Mouse (Mus musculus): ENCODE results near the gene Gm8094. TPM values are rescaled to one million over a fixed set of nuclear protein-coding genes. Genes with fewer than 3 reads are reported as not detected.
"Not testable (repeated sequence)": the region's sequence is repeated elsewhere in the genome, so short reads cannot be mapped to it uniquely, and the experiment has no call there.

Gm8094 gene
- total and polyA plus RNA-seq, 3 experiments = not detected

DNA sequence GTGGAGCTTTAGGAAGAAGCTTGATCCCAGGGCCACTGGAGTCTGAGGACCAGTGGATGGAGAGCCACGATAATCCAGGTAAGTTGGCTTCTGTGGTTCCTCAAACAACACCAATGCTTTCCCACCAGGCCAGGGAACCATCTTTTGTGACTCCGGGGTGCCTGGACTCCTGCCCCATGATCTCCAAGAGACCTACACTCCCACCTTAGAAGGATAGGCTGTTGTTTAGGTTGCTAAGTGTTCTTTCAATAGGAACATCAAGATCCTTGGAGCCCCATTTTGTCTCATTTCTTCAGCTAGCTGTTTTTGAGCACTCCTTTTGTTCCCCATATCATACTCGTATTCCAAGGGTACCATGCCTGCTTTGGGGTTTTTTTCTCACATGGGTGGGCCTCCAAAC, 18.4 kb downstream of the Gm8094 start:
- in situ Hi-C loops (cut with MboI; ENCODE audit: low pct_ligation_motif_present, low pct_unique_long_range_greater_than_20kb, low sequenced_read_pairs); H3K36me3 ChIP-seq (replicated peaks in 1 of 2; ENCODE audit: control insufficient read depth in 1 of 2, insufficient read depth in 1 of 2, low read length in 1 of 2); dilution Hi-C loops (cut with MboI; ENCODE audit: extremely low pct_ligation_motif_present, extremely low pct_unique_long_range_greater_than_20kb, low sequenced_read_pairs); H3K9ac ChIP-seq (ENCODE audit: insufficient read depth, low read depth); H3K4me1 ChIP-seq (ENCODE audit: control insufficient read depth in 1 of 2, insufficient read depth in 2 of 2); H3K4me3 ChIP-seq (replicated peaks in 1 of 3; ENCODE audit: low read depth in 2 of 3, low read length in 2 of 3, poor library complexity in 1 of 3); H3K27ac ChIP-seq (ENCODE audit: insufficient read depth, low read depth); H3K27me3 ChIP-seq (replicated peaks); H3K79me2 ChIP-seq (replicated peaks; ENCODE audit: control insufficient read depth, extremely low read depth, insufficient read depth, poor library complexity, severe bottlenecking); DNase-seq (ENCODE audit: extremely low read depth); H3K9me3 ChIP-seq (replicated peaks; ENCODE audit: low read length); H3K4me2 ChIP-seq (ENCODE audit: insufficient read depth, low read depth, poor library complexity, severe bottlenecking): not testable (repeated sequence)

Other genes with a start within 250 kb of the Gm8094 start
- not detected in 2 replicates for gene Gm21977, start 223.2 kb downstream of the Gm8094 start, total RNA-seq (2012; rRNA removed)
- gene Gm21977, start 223.2 kb downstream of the Gm8094 start, total RNA-seq (2014; rRNA removed) = not detected in 2 replicates
- gene Gm21977, start 223.2 kb downstream of the Gm8094 start, polyA plus RNA-seq (2012; ENCODE audit: insufficient read length, low read depth) = not detected in 2 replicates
- gene Gm8082, start 83.0 kb downstream of the Gm8094 start, total RNA-seq (2012; rRNA removed) = not detected in 2 replicates
- not detected in 2 replicates for gene Gm8082, start 83.0 kb downstream of the Gm8094 start, total RNA-seq (2014; rRNA removed)
- gene Gm8082, start 83.0 kb downstream of the Gm8094 start, polyA plus RNA-seq (2012; ENCODE audit: insufficient read length, low read depth) = not detected in 2 replicates
- gene Gm10376, start 61.0 kb downstream of the Gm8094 start, total RNA-seq (2012; rRNA removed) = not detected in 2 replicates
- gene Gm10376, start 61.0 kb downstream of the Gm8094 start, total RNA-seq (2014; rRNA removed) = not detected in 2 replicates
- gene Gm10376, start 61.0 kb downstream of the Gm8094 start, polyA plus RNA-seq (2012; ENCODE audit: insufficient read length, low read depth) = not detected in 2 replicates
- gene Gm8104, start 24.0 kb upstream of the Gm8094 start, total RNA-seq (2012; rRNA removed) = not detected in 2 replicates
- not detected in 2 replicates for gene Gm8104, start 24.0 kb upstream of the Gm8094 start, total RNA-seq (2014; rRNA removed)
- gene Gm8104, start 24.0 kb upstream of the Gm8094 start, polyA plus RNA-seq (2012; ENCODE audit: insufficient read length, low read depth) = not detected in 2 replicates
- not detected in 2 replicates for gene Gm7233, start 103.2 kb upstream of the Gm8094 start, total RNA-seq (2012; rRNA removed)
- not detected in 2 replicates for gene Gm7233, start 103.2 kb upstream of the Gm8094 start, total RNA-seq (2014; rRNA removed)
- not detected in 2 replicates for gene Gm7233, start 103.2 kb upstream of the Gm8094 start, polyA plus RNA-seq (2012; ENCODE audit: insufficient read length, low read depth)
- not detected in 2 replicates for gene Gm8122, start 158.7 kb upstream of the Gm8094 start, total RNA-seq (2012; rRNA removed)
- gene Gm8122, start 158.7 kb upstream of the Gm8094 start, total RNA-seq (2014; rRNA removed) = not detected in 2 replicates
- gene Gm8122, start 158.7 kb upstream of the Gm8094 start, polyA plus RNA-seq (2012; ENCODE audit: insufficient read length, low read depth) = not detected in 2 replicates
- gene Gm8126, start 182.0 kb upstream of the Gm8094 start, total RNA-seq (2012; rRNA removed) = 0.08 TPM in 1 of 2 replicates, not detected in the other
- 0.12 TPM in 1 of 2 replicates, not detected in the other for gene Gm8126, start 182.0 kb upstream of the Gm8094 start, total RNA-seq (2014; rRNA removed)
- gene Gm8126, start 182.0 kb upstream of the Gm8094 start, polyA plus RNA-seq (2012; ENCODE audit: insufficient read length, low read depth) = not detected in 2 replicates
- gene Gm9732, start 198.4 kb upstream of the Gm8094 start, total RNA-seq (2012; rRNA removed) = 4.5 and 7.7 TPM in 2 replicates
- 9.9 and 12.8 TPM in 2 replicates for gene Gm9732, start 198.4 kb upstream of the Gm8094 start, total RNA-seq (2014; rRNA removed)
- gene Gm9732, start 198.4 kb upstream of the Gm8094 start, polyA plus RNA-seq (2012; ENCODE audit: insufficient read length, low read depth) = 4.3 and 4.6 TPM in 2 replicates
- not detected in 2 replicates for gene Gm8127, start 217.2 kb upstream of the Gm8094 start, total RNA-seq (2012; rRNA removed)
- not detected in 2 replicates for gene Gm8127, start 217.2 kb upstream of the Gm8094 start, total RNA-seq (2014; rRNA removed)
- gene Gm8127, start 217.2 kb upstream of the Gm8094 start, polyA plus RNA-seq (2012; ENCODE audit: insufficient read length, low read depth) = not detected in 2 replicates

Measured in CH12.LX (cell line).